Mouse (Mus musculus) lung, postnatal 36 days (tissue): ENCODE results near the gene Apbb1ip.

Experiments
- DNase-seq: peaks from one replicate; pipeline ENCODE4 v3.0.0; 2022; ENCODE audit warnings: mixed read lengths

The Apbb1ip gene

DNA sequence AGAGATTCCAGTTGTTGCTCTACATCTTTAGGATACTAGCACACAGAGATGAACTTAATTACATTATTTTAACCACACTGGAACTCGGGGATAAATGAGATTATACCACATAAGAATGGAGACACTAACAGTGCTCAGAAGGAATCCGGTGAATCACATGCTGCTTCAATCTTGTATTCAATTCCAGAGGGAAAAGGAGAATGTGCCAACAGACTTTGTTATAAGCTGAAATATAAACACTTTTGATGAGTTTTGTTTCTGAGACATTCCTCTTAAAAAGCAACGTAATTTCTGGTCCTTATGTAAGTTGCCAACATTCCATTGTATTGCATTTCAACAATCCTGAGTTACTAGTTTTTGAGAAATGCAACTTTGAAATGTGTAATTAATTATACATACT is 1.8 kb downstream of the Apbb1ip start:
- no peak for DNase-seq

DNA sequence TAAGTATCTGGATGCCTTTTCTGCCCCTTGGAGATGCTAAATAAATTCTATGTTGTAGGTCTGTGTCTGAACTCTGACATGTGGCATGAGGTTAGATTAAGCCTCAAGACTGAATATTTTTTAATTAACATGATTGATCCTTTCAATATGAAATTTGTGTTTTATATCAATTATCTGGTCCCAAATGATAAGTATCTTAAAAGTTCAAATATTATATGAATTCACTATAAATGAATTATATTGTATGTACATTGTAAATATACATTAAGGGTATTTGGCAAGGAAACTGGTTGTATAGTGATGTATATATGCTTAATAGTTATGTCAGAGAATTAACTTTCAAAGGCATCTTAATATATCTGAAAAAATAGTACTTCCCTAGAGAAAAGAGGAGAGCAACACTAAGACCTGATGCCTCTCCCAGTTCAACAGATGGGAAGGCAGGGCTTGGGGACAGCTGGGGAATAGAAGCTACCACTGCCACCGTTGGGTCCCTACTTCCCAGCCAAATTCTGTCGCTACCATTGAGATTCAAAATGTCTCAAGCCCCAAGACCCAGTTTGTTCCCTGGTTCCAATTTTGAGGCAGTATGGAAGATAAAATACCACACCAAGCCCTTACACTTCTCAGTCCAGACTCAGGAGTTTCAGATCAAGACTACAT is 2.8 kb downstream of the Apbb1ip start:
- no peak for DNase-seq

DNA sequence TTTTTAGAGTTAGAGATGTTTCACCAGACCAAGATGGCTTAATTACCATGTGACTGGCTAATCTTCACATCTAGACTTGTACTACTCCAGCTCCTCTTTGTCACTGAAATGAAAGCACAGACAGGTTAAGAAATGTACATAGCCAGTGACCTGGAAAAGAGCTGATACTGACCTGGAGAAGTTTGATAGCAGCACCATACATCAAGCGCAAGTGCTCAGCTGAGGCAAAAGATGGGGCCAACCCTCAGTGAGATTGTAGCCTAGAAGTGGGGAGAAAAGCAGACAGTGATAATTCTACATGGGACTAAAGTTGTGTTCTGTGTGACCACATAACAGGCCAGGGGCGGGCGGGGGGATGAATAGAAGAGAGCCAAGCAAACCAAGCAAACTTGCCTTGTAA is 3.9 kb downstream of the Apbb1ip start:
- no peak for DNase-seq

DNA sequence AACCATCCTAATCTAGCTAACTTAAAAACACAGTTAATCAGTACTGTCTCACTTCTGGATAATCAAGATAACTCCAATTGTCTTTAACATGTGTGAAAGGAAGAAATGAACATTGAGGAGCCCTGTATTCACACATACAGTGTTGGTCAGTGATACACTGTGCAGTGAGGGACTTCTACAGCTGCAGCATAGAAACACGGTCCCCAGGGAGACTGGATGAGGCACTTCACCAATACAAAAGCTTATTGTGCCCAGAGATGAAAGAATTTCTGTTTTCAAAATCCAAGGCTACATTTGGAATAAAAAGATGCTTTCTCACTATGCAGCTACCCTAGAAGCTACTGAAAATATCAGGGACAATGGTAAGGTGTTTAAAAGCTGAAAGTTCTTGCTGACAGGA is 7.0 kb downstream of the Apbb1ip start:
- DNase-seq: no peak

DNA sequence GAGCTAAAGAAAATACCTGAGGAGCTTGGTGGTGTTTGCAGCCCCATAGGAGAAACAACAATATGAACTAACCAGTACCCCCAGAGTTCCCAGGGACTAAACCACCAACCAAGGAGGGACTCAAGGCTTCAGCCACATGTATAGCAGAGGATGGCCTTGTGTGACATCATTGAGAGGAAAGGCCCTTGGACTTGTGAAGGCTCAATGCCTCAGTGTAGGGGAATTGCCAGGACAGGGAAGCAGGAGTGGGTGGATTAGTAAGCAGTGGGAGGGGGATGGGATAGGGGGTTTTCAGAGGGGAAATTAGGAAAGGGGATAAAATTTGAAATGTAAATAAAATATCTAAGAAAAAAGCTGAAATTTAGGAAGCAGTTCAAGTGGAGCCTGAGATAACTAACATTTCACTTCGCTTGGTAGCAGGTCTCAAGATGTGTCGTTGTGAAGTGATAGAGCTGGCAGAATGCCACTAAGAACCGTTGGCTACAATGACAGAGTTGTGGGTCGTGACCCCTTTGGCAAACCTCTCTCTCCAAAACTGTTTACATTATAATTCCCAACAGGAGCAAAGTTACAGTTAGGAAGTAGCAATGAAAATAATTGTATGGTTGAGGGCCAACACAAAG is 7.6 kb downstream of the Apbb1ip start:
- no peak for DNase-seq

DNA sequence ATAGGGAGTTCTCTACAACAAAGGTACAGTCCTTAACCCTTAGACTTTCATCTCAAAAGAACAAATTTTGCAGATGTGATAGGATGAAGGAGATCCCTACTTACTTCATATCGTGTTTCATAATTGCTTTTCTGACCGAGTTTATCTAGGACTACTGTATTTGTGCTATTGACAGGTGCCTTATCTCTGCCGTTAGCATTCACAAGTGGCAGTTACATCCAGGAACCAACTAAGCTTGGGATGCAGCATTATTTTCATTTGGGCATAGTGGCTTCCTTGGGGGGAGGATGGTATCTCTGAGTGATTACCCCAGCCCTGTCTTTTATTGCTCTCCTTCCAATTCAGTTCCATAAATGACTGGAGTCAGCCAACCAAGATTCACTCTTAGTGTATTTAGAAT is 8.2 kb downstream of the Apbb1ip start:
- DNase-seq: no peak

DNA sequence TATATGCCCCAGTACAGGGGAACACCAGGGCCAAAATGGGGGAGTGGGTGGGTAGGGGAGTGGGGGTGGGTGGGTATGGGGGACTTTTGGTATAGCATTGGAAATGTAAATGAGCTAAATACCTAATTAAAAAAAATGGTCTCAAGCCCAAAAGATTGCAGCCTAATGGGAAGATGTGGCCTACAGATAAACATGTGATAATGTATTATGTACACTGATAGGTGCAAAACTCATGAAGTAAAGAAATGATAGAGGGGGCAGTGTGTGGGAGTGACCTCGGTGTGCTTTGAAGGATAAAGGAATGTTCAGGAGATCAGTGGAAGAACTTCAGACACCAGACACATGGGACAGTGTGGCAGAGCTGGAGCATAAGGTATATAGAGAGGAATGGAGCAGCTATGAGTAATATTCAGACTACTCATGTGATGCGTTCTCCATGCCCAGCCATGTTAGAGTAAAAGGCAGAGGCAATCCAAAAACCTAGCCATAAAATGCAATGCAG is 9.3 kb downstream of the Apbb1ip start:
- no peak for DNase-seq

DNA sequence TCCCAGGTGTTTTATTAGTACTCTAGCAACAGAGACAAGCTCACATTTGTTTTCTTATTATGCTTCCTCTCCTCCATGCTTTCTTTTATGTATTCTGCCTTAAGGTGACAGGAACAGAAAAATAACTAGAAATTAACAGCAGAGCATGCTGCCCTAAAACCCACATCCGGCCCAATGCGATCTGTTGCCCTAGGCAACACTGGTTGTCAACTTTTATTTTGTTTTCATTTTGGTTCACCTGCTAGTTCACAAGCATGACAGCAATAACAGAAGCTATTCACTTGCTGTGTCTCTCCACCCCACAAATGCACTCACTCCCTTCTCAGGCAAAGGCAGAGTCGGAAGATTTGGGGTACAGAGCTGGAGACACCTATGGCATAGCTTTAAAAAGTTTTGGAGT is 10.3 kb downstream of the Apbb1ip start:
- DNase-seq: peak; percentile 44

DNA sequence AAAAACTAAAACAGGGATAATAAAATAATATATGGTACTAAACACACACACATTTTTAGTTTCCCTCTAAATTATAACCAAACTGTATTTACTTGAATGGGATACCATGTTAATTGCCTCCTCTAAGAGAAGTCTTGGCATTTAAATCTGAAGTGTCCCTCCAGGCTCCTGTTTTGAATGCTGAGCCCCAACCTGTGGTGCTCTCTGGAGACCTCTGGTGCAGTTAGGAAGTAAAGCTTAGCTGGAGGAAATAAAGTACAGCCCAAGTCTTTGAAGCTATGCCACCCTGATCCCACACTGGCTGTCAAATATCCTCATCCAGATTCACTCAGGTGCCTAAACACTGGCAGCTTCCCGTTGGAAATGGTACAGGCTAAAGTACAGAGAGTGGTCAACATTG is 10.9 kb downstream of the Apbb1ip start:
- DNase-seq: no peak

DNA sequence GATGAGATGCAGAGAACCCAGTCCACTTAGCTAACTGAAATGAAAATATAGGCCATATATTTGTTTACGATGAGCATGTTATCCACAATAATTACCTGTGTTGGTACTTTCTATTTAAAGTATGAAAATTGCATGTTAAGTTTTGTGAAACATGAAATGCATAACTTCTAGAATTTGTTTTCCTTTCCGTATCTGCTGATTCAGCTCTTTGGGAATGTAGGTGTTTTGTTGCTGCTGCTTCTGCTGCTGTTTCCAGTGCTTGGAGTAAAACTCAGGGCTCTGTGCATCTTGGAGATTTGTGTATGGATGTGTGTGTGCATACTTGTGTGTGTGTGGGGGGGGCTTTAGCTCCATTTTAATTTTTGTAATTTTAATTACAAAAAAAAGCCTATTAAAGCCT is 14.8 kb downstream of the Apbb1ip start:
- no peak for DNase-seq

DNA sequence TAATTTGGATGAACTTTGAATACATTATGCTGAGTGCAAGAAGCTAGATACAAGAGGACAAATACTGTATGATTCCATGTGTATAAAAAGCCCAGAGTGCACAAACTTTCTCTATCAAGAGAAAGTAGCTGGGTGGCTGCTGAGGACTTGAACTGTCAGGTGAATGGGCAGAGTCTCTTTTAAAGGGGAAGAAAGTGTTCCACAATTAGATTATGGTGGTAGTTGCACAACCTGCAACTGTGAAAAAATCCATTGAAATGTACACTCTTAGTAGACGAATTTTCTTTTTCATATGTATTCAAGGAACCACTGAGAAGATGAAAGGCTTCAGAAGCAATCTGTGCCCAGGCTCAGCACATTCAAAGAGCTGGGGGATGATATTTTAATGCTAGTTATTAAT is 15.7 kb downstream of the Apbb1ip start:
- no peak for DNase-seq

DNA sequence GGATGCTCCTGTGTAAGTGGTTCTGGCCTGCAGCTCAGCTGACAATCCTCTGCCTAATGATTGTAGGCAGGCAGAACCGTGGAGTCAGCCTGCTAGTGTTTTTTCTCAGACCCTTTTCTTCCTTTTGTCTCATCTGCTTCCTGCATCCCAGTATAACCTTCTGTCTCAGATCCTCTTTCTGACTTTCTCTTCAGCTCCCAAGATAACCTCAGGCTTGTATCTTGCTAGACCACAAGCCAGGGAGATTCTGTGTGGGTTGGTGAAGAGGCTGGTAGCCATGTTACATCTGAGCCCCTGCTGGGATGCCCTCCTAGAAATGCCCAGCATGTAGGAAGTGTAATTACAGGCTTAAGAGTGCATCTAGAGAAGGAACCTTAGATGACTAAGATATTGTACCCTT is 16.5 kb downstream of the Apbb1ip start:
- DNase-seq: no peak

DNA sequence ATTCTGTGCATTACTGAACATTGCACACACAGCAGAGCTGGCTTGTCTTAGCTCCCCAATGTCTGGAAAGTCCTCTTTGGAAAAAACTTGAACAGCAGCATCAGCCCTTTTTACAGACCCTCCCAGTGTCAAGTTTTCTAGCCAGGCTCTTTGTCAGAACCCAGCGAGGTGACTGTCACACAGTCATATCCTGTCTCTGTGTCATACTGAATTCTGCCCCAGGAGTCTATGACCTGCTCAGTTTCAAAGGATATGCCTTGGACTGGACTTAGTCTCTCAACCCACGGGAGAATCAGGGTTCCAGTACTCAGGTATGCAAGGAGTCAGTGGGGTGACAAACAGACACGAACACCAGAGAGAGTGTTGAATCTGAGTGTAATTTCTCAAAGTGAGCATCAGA is 21.2 kb downstream of the Apbb1ip start:
- no peak for DNase-seq

DNA sequence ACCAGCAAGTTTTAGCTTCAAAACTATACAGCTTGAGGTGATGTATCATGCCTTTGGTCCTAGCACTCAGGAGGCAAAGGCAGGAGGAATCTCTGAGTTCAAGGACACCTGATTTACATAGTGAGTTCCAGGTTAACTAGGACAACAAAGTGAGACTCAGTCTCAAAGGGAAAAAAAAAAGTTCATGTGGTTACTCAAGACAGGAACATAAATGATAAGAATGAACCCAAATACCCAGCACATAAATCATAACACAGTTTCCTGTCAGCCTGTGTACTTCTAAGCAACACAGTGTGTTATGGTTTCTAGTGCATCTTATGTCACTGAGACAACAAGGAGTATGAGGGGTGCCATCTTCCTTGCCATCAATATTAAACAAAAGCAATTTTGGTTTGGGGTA is 22.6 kb downstream of the Apbb1ip start:
- DNase-seq: no peak

DNA sequence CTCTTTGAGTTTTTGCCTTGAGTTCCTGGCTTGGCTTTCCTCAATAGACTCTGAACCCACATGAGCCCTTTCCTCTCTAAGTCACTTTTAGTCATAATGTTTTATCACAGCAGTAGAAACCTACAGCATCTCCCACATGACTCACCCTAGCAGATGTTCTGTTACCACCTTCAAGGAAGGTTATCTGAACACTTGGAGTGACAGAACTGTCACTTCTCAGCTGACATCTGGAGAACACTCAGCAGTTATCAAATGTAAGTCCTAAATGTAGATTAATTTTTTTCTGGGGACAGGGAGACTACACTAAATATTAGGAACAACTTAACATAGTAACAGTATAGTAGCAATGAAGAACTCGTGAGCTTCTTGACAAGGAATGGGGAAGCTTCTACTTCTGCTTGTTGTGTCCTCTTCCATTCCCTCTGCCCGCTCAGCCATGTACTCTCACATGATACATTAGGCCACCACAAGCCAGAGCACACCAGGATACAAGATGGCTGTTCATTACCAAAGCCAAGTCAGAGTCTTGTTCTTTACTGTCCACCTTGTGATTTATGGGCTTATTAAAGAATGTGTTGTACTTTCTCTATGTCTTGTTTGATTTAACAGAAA is 25.6 kb downstream of the Apbb1ip start:
- peak; percentile 35 for DNase-seq

DNA sequence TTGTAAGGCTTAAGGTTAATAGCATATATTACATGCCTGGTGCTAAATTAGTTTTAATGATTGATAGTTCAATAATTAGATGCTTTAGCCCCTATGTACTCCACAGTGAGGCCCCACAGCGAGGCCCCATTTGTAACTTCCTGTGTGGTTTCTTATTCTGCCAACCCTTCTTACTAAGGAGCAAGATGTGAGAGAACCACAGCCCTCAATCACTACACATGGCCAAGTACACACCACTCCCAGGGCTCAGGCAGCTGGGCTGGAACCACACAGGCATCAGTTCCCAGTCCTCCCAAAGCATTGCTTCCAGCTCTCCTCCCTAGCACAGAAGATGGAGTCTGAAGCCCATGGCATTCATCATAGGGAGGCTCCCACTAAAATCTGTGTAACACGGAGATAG is 31.7 kb downstream of the Apbb1ip start:
- DNase-seq: peak; percentile 42

DNA sequence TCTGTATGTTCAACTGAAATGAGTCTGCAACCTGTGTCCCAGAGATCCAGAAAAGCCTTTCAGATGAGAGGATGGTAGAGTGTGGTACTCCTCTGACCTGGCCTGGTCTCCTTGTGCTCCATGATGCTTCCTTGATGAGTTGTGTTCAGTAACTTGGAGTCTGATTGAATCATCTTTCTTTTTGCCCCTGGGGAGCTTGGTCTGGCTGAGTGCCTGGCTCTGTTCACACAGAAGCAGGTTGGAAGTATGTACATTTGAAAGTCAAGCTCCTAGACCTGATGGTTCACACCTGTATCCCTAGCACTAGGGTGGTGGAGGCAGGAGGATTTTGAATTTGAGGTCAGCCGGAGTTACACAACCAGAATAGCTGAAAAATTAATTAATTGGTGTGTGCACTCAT is 32.7 kb downstream of the Apbb1ip start:
- DNase-seq: no peak

DNA sequence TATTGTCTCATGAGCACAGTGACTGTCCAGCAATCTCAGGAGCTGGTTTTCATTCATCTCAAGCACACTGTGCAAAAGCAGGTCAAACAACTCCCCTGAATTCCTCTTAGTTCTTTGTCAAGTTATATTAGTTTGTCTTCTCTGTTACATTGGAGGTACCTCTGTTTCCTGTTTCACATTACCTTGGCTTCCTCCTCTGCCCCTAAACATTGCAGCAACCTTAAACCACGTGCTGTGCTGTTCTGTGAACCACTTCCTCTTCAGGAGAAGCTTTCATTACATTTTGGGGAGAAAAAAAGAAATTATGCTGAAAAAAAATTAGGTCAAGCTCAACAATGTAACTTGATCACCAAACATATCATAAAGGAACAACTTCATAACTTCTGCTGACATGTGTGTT is 33.4 kb downstream of the Apbb1ip start:
- DNase-seq: peak; percentile 67

DNA sequence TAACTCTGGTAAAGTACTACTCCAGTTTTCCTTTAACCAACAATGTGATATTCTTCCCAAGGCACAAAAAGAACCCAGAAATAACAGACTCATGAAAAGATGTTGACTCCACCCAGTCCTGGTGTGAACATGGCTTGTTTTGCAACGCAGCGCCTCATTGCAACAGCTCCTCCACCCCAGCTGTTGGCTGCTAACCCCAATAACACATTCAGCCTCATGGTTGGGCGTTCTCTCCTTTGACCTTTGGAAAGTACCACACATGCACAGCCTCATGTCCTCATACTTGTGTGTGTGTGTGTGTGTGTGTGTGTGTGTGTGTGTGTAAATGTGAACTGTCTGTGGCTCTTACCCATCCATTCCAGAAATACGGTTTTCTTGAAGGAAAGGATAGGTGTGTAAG is 37.0 kb downstream of the Apbb1ip start:
- peak; percentile 72 for DNase-seq

DNA sequence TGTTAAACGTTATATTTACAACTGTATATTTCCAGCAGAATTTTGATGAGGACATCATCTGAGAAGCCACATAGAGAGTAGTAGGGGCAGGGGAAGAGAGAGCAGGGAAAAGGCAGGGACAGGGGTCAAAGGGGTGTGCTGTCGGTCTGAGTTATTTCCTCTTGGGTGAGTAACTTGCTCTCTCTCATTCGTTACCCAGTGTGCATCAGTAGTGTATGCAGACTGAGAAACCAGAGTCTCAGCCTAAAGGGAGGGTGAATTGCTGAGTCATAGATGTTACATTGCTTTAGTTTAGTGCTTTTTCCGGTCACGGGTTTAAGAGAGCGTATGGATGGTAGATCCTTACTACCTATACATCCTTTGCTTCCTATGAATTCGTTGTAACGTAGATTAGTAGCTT is 37.6 kb downstream of the Apbb1ip start:
- DNase-seq: no peak

DNA sequence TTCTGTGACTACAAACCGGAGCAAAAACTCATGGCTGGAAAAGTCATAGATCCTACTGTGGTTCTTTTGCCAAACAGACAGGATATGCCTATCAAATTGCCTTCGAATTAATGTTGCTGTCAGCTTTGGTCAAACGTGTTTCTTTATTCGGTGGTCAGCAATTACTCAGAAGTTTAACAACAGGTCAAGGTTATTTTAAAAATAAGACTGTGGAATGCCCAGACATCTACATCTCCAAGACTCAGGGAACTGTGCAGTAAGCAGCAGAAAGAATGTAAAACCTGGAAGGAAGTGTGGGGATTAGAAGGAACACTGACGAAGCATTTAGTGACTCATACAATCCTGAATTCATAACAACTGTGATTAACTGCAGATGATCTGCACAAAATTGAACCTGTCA is 40.0 kb downstream of the Apbb1ip start:
- no peak for DNase-seq

DNA sequence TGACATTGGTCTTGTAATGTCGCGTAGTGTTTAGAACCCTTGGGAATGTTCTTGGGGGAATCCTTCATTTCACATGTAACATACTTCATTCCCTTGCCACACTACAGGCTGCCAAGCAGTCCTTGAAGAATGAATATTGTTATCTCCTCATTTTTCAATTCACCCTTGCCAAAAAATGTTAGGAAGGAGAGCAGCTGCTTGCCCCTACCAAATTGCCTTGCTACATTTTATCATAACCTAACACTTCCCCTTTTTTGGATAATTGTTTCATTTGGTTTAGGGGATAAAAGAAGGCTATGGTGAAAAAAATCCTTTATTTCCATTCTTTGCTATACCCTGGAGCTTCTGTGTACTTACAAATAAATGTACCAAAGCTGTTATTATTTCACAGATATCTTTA is 41.8 kb downstream of the Apbb1ip start:
- no peak for DNase-seq

DNA sequence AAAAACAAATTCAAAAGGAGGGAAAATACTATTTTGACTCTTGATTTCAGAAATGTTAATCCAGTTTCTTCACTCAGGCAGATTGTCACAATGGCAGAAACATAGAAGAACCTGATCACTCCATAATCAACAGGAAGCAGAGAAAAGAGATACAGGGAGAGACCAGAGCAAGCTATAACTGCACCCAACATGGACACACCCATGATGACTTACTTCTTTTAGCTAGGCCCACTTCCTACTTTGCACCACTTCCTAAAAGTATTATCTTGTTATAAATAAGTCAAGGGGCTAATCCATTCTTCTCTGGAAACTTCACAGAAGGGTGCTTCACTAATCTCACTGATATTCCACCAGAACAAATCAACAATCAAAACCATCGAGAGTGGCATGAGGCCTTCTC is 42.3 kb downstream of the Apbb1ip start:
- peak; percentile 18 for DNase-seq

DNA sequence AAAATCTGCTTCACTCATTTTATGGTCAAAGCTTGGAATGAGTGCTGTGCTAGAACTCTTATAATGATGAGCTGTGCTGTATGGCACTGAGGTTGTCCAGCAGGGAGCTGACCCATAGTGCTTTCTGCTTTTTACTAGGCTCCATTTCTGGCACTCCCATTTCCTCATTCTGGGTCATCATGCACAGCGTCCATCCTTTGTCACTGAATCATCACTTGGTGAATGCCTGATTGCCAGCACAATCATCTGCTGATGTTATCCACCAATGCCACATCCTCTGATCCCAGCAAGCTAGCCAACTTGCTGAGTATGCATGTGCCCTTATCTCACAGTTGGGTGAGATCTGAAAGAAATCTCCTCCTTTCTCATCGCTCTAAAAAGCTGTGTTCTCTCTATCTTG is 48.4 kb downstream of the Apbb1ip start:
- no peak for DNase-seq

DNA sequence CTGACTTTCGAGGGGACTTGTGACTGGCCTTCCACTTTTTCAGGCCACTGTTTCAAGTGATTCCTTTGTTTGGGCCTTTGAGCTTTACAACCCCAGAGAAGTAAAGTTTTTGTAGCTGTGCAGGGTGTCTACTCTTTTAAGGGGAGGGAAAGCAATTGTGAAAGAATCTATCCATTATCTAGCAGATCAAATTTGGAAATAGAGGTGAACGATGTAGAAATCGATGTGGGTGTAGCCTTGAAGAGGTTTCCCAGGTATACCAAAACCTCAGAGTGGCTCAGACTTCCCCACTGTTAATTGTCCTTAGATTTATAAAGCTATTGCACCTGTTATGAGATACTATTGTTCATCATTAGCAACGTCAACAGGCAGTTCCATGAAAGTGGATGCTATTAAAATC is 71.6 kb downstream of the Apbb1ip start:
- DNase-seq: no peak
